Mouse (Mus musculus) cerebellum, adult 8-10 months (tissue): Measurements from ENCODE around the gene Zfp652.

Experiments used
- DNase-seq: peaks from one replicate; pipeline ENCODE4 v3.0.0; 2022

Gene Zfp652

DNA sequence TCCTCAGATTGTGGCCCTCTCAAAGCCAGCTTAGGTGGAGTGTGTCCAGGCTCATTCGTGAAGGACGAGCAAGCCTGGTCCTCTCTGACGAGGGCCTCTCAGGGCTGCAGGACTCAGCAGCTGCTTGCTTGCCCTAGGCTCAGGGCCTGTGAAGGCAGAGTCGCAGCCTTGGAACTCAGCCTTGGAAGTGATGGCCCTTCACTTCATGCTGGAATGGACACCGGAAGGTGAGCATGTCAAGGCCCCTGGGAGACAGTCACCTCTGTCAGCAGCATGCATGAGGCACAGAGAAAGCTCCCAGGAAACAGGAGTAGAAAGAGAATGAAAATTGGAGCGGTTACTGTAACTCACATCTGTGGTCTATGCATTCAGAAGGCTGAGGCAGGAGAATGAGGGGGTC lies 99.3 kb downstream of the Zfp652 start:
- DNase-seq: no peak

DNA sequence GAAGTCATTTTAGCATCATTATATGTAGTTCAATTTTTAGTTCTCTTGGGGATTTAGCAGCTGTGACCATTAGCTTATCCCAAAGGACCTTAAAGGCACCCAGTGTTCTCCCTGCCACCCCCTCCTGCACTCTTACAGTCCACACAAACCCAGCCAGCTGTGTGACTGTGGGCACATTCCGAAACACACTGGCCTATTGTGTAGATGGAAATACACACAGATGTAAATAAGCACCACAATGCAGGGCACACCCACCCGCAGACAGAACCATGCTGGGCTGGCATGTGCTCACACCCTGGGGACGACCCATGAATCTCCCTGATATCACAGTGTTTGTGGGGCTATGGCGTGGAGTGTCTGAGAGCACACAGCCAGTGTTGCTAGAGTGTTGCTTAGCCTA lies 99.8 kb downstream of the Zfp652 start:
- no peak for DNase-seq

DNA sequence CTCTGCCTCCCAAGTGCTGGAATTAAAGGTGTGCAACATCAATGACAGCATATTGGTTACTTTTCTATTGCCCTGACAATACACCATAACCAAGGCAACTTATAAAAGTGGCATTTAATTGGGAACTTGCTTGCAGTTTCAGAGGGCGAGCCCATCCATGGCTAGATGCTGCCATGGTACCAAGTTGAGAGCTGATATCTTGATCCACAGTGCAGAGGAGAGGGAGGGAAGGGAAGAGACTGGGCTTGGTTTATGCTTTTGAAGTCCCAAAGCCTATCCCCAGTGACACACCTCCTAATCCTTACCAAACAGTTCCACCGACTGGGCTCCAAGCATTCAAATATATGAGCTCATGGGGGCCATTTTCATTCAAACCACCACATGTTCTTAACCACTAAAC lies 101.6 kb downstream of the Zfp652 start:
- no peak for DNase-seq

DNA sequence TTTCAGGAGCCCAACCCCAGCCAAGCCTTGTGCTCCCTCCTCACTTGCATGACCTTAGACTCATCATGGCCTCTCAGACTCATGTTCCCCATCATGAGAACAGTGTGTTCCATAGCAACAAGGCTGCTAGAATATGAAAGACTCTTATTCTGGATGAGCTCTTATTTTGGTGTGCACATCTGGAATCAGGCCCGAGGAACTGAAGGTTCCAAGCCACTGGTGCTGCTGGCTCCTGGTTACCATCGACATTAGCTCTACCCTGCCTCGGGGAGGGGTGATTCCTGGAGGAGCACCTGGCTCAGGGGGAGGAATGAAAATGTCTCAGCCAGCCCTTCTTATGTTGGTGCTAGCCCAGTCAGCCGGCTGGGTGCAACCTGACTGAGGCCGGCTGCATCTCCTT lies 102.4 kb downstream of the Zfp652 start:
- no peak for DNase-seq

DNA sequence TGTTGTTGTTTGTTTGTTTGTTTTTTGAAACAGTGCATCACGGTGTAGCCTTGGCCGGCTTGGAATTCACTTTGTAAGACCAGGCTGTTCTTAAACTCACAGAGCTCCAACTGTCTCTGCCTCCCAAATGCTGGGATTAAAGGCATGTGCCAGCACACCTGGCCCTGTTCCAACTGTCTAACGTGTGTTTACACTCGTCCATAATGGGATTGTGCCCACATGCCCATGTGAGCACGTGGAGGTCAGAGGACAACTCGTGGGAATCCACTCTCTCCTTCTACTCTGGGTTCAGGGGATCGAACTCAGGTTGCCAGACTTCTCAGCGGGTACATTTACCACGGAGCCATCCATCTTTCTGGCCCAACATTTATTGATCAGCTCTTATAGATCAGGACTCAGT lies 102.9 kb downstream of the Zfp652 start:
- DNase-seq: no peak

DNA sequence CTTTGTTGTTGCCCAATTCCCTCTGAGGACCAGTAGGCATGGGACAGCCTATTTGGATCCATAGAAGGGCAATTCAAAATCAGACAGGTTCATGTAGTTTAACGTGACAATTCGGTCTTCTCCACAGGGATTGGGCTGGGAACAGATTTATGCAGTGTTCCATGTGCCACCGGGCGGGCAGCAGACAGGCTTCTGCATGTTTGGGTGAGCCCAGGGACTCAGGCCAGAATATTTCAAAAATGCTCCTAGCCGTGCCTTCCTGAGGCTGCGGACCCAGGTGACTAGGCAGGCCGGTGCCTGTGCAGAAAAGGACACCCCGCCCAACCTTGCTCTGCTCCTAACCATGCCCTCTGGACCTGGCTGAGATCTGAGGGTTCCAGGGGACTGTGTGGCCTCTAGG lies 106.7 kb downstream of the Zfp652 start:
- DNase-seq: no peak

DNA sequence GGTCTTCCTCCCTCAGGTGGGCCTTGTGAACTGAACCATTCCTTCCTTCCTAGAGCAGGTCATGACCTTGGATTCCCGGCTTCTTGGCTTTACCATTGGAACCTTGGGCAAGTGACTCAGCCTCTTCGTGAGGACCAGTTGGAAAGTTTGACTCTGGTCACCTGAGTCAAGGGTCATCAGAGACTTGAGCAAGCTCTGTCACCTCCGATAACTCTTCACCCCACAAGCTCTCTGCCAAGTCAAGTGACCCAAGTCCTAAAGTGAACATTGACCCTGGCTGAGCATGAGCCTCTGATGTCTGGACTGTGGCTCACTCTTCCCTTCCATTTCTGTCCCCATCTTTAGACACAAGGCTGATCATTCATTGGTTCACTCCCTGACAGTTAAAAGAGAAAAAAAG lies 109.0 kb downstream of the Zfp652 start:
- no peak for DNase-seq

DNA sequence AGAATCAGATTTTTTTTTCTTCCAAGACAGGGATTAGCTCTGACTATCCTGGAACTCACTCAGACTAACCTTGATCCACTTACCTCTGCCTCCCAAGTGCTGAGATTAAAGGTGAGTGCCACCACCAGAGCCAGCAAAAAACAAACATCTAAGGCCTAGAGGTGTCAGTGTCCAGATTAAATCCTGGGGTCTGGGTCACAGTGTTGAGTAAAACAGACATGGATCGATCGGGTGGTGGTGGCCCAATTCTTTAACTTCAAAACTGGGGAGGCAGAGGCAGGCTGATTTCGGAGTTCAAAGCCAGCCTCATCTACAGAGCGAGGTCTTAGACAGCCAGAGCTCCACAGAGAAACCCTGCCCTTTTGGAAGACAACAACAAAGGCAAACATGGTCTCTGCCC lies 110.0 kb downstream of the Zfp652 start:
- DNase-seq: no peak

DNA sequence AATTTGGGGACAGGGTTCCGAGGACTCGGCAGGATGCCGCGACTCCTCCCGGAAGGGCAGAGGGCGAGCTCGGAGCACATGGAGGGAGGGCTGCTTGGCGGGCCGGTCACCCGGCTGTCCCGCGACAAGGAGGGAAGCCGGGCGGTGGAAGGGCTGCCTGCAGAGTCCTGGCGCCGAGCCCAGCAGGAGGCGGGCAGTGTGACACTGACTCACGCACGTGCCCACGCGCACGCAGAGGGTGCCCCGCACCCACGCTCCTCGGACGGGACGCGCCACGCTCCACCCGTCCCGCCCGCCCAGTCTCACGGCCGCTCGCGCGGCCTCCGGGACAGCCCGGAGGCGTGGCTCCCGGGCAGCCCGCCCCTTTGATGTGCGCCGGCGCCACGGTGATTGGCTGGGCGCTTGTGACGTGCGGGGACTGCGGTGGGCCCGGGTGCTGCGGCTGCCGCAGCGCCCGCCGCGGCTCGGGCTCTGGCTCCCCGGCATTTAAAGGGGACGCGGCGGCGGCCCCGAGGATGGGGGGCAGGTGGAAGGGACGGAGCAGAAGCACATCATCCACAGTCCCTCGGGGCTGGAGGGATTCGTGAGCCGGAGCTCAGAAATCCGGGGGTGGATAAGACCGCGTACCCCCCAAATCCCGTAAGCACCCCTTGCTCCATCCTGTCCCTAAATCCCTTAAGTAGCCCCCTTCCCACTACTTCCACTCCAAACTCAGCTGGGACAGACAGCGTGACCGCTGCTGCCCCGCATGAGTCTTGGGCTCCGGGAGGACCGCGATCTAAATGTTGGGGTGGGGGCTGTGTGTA lies 111.8 kb downstream of the Zfp652 start, which contains the start of gene Phospho1:
Gene Phospho1 (plus strand): TSS at position 429 of the 806 bp plus-strand sequence.
- peak; percentile 90 for DNase-seq

DNA sequence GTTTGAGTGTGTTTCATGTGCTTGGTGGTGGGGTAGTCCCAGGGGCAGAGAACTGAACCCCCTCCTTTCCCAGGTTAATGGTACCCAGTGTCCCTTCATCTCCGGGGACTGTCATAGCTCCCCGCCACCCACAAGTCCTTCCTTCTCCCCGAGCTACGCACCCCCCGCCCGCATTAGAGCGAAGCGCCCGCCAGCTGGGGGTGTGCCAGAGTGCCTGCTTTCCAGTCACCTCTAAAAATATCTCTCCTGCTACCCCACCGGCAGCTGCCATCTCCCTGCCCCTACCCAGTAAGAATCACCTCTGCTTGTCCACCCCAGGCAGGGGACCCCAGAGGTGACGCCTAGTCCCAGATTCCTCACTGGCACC lies 112.4 kb downstream of the Zfp652 start:
- DNase-seq: peak; percentile 72

DNA sequence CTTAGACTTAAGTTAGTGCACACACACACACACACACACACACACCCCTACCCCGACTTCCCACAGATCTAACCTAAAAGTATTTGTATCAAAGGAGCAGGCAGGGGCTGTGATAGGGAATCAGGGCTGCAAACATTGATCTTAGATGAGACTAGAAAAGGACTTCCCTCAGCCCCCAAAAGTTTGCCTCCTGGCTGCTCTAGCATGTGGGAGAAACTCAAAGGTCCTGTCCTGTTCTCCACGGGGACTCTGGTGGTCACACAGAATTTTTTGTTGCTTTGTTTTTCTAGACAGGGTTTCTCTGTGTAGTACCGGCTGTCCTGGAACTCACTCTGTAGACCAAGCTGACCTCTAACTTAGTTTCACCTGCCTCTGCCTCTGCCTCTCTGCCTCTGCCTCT lies 113.2 kb downstream of the Zfp652 start:
- no peak for DNase-seq

DNA sequence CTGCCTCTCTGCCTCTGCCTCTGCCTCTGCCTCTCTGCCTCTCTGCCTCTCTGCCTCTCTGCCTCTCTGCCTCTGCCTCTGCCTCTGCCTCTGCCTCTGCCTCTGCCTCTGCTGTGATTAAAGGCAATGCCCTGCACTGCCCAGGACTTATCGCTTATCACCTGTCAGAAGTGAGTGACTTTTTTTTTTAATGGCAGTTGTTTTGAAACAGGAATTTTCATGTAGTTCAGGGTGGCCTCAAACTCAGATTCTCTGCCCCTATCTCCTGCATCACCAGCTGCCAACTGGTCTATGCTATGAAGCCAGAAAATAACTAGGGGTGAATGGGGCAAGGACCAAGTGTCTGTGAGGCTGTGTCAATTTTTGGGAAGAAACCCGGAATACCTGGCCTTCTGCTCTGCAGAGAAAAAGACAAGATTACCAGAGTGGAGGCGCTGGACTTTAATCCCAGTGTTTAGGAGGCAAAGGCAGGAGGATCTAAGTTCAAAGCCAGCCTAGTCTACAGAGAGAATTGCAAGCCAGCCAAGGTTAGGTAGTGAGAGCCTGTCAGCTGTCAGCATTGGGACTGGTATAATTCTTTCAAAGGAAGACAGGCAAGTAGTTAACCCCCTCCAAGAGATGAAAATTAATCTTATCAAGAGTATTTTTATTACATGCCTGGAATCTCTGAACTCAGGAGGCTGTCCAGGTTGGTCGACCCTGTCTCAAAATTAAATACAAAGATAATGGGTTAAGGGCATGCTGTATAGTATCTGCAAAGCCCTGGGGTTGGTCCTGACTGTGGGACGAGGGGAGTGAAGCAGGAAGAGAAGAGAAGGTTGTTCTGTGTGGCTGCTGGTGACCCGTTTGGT lies 114.1 kb downstream of the Zfp652 start:
- DNase-seq: no peak

DNA sequence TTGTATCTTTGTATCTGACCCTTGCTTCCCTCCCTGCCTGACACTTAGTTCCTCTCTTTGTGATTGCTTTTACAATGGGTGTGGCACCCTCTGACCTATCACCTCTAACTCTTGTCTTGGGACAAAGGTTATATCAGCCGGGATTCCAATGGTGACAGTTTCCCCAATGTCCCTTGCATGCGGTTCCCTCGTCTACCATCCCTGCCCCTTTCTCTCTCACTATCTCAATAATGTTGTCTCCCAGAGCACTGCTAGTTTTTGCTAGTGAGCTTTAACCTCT lies 114.6 kb downstream of the Zfp652 start:
- no peak for DNase-seq

DNA sequence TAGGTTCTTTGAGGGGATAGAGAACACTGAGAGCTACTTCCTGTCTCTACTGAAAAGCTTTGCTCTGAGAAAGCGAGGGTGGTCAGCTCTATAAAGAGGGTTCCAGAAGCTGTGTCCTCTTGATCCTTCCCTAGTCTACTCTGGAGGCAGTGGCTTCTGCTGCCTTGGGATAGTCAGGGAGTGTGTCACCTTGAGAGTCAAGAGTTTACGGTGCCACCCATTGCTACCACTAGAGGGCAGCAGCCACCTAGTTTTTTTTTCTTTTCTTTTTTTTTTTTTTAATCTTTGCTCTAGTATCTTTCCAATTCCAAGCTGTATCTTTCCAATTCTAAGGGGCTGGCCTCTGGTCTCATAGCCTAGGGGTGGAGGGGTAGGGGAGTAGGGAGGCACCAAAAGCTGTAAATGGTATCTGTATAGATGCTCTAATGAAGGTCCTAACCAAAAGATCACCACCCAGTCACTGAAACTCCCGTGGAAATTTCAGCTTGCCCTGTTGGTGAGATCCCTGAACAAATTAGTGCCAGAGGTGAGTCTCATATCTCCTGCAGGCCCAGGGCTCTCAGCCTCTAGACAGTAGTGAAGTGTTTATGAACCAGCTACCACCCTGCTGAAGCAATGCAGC lies 115.1 kb downstream of the Zfp652 start:
- DNase-seq: peak; percentile 77

DNA sequence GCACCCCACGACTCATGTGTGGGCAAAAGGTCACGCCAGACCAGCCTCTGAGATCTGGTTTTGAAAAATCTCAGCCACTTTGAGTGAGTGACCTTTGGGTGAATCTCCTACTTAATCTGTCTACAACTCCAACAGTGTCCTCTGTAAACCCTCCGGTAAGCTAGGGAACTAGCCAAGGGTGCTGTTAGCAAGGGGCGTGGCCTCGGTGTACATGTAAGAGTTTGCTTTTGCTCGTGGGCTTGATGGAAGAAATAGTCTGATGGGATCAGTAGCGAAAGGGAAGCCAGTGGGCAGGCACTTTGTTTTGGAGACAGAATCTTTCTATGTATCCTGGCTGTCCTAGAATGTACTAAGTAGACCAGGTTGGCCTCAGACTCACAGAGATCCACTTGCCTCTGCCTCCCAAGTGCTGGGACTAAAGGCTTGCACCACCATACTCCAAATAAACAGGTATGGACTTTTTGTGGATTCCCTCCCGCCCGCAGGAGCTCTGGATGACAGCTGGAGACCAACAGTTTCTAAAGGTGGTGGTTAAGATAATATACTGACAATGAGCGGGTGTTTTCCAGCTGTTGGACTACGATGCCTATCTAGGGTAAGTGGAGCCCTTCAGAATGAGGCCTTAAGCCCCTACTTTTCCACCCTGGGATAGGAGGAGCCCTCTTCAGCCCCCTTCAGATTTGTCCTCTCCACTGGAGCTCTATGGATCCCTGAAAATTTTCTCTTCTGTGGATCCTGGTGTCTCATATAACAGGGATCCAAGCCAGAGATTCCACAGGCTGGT lies 115.9 kb downstream of the Zfp652 start:
- DNase-seq: no peak

DNA sequence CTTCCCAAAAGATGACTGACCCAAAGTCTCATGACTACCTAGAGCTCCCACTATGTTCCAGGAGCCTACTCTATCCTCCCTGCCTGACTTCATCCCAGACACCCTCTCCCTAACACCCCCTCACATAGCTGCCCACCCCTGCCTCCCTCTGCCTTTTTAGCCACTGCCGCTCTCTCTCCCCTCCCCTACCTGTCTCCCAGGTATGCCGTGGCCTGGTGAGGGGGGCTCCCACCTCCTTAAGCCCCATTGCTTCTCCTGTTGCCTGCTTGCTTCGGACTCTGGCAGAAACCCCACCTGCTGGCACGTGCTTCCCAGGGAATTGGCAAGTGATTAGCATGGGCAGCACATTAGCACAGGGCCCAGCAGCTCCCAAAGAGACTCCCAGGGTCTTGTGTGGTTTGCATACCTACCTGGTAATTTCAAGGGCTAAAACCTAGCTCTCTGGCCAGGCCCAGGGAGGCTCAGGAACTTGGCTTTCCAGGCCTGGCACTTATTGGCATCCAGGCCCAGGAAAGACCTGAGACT lies 117.1 kb downstream of the Zfp652 start:
- no peak for DNase-seq

DNA sequence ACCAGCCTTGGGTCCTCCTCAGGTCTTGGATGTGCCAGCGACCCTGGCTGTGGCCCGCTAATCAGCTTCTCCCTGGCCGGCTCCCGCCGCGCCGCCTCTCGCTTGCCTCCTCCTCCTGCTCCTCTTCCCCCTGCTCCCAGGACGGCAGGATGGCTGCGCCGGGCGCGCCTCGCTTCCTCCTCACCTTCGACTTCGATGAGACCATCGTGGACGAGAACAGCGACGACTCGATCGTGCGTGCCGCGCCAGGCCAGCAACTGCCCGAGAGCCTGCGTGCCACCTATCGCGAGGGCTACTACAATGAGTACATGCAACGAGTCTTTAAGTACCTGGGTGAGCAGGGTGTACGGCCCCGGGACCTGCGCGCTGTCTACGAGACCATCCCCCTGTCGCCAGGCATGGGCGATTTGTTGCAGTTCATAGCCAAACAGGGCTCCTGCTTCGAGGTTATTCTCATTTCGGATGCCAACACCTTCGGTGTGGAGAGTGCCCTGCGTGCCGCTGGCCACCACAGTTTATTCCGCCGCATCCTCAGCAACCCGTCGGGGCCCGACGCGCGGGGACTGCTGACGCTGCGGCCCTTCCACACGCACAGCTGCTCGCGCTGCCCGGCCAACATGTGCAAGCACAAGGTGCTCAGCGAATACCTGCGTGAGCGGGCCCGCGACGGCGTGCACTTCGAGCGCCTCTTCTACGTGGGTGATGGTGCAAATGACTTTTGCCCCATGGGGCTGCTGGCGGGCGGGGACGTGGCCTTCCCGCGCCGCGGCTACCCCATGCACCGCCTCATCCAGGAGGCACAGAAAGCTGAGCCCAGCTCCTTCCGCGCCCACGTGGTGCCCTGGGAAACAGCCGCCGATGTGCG lies 118.2 kb downstream of the Zfp652 start:
- DNase-seq: no peak

DNA sequence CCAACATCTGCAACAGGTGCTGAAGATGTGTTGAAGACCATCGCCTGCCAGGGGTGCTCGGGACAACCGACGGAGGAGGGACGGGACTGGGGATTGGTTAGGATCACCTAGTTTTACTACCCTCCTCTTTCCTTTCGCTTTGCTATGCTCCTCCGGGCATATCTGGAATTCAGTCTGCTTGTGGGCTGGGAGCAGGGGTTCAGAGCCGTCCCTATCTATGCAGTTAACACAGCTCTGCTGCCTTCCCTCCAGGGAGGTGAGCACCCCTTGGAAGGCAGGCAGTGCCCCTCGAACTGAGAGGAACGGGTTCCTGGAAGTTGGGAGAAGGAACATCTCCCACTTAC lies 118.8 kb downstream of the Zfp652 start:
- no peak for DNase-seq

DNA sequence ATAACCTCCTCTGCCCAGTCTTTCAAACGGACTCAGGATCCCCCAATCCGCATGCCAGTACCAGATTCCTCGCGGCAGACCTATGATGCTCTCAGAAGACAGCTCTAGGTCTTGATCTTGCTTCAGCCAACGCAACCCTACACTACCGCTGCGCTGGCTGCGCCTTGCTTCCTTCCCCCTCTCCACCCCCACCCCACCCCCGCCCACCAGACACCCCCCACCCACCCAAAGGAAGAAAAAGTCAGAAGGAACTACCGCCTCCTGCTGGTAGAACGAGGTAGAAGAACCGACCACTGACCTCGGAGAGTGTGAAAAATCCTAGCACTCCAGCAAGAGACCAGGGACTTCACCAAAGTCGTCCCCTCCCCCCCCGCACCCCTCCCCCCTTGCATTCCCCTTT lies 119.2 kb downstream of the Zfp652 start:
- no peak for DNase-seq

DNA sequence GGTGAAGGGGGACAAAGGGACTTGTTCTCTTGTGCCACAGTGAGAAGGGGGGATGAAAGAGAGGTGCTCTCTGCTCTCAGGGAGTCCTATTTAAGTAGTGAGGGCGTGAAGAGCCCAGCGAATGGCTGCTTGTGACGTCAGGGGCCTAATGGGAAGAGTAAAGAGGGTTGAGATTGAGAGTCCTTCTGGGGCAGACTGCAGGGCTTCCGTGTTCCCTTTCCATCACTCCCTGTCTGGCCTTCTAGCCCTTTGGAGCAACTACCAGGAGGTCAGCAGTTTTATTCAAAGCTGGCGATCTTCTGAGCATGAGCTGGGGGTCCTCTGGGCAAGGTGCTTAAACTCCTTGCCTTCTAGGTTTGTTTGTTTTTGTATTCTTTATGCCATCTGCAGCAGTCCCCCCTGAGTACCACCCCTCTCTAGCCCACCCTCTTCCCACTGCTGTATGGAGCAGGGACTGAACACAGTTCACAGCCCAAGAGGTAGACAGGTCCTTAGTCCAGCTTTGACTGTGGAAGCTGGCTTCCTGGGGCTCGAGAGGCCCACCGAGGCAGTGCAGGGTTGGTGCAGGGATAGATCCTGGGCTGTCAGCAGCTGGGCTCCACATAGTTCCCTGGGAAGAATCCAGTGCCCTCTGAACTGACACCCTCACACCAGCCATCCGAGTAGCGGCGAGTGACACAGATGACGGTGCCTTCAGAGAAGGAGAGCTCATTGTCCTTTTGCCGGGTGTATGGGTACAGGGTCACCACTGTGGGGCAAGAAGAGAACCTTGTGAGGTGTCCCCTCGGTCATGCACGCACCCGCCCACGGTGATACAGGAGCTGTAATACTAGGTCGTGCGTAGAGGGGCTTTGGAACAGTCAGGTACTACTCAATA lies 119.9 kb downstream of the Zfp652 start:
- DNase-seq: no peak

DNA sequence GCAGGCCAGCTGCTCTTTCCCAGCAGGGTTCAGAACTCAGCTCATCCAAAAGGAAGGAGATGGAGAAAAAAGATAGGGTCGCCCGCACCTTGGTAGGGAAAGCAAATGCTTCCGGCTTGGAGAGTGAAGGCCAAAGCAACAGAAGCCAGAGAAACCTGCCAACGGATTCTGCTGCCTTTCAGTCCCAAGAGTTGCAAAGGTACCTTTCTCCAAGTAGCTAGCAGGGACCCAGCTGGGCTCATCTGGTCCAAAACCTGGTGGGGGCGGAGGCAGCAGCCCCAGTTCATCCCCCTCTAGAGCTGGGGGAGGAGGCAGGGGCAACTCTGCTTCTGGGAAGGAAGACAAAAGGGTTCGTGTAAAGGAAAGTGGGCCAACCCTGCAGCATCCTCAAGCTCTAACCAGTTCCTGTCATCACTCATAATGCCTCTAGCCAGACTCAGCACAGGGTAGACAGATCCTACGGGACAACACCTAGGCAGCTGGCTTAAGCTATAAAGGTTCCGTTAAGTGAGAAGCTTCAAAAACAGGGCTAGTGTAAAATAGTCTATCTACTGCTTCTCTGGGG lies 120.6 kb downstream of the Zfp652 start:
- DNase-seq: no peak
